Mouse (Mus musculus): Measurements from ENCODE around the gene Gstm1. TPM values are rescaled to one million over a fixed set of nuclear protein-coding genes. Genes with fewer than 3 reads are reported as not detected.

The Gstm1 gene
- polyA plus RNA-seq (2015; fragmentation: Illumina TruSeq; extraction: RNeasy Lipid Tissue Mini Kit (QIAGEN cat#74804); ENCODE audit: insufficient read depth, low replicate concordance): 42.2 TPM

DNA sequence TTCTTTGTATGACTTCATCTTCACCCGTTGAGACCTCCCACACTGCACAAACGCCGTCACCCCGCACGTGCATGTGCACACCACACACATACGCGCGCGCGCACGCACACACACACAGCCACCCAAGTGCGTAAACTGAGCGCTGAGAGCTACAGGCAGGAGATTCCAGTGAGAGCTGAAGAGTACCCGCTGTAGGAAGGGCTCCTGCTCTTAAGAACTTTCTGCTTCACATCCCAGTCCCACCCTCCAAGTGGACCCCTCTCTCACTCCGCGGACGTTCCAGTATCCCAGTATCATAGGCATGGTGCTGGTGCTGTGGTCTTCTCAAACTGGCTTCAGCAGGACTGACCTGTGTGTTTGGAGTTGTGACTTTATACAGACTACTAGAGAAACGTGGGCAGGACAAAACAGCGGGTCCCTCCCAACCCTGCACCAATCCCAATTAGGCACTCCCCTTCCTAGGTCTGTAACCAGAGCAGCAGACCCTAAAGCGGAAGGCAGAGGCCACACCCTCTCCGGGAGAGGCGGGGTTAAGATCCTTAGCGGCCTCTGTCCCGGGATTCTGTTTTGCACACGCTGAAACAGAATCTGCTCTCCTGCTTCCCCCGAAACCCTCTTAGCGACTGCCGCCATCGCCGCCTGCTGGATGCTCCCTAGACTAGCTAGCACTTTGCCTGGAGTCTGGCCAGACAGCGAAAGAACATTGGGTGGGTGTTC is at the start of gene Gstm1:
Gene Gstm1 (minus strand): TSS at position 501 of the 717 bp plus-strand sequence.

DNA sequence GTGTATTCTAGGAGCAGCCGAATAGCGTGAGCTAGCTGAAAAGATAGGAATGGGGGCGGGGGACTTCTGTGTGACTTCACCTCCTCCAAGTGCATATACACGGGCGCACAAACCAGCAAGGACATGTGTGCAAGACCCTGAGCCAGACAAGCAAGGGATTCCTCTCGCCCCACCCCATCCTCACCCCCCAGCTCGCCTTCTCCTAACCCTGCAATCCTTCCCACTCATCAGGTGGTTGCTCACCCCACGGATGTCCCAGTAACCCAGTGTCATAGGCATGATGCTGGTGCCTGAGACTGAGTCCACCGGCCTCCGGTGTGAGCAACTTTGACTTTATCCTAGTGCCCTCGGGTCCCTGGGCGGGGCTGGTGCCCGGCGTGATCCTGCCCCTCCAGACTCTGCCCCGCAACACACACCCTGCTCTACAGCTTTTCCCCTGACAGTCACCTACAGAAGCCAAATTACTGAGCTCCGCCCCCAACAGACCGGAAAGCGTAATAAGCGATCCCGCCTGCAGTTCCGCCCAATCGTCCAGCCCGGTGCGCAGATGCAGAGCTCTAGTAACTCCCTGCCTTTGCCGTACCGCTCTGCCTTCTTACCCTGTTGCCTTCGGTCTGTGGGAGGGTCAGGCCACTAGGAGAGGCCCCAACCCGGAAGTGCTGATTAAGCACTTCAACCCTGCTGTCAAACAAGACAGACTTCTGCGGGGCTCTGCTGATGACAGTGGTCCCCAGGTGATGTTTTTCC is 26.8 kb upstream of the Gstm1 start, which contains the start of gene Gstm4:
Gene Gstm4 (minus strand): TSS at position 501 of the 747 bp plus-strand sequence.

DNA sequence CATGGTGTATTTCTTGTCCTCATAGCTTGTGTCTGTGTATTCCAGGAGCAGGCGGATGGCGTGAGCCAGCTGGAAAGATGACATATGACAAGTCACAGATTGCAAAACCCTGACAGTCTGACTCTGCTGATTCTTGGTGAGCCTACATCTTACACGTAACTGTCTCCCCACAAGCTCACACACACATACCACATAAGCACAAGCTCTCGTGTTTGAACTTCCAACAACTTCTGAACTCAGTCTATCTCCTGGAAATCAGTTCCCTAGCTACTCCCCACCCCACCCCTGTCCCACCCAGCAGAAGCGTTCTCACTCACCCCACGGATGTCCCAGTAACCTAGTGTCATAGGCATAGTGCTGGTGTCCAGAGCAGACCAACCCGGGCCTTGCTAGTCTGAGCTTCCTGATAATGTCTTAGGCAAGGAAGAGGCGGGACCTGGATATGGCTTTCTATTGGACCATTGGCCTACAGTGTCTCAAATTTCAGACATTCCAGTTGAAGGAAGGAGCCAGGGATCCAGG is 31.7 kb downstream of the Gstm1 start, which contains the start of gene Gstm2:
Gene Gstm2 (minus strand): TSS at position 413 of the 522 bp plus-strand sequence.

DNA sequence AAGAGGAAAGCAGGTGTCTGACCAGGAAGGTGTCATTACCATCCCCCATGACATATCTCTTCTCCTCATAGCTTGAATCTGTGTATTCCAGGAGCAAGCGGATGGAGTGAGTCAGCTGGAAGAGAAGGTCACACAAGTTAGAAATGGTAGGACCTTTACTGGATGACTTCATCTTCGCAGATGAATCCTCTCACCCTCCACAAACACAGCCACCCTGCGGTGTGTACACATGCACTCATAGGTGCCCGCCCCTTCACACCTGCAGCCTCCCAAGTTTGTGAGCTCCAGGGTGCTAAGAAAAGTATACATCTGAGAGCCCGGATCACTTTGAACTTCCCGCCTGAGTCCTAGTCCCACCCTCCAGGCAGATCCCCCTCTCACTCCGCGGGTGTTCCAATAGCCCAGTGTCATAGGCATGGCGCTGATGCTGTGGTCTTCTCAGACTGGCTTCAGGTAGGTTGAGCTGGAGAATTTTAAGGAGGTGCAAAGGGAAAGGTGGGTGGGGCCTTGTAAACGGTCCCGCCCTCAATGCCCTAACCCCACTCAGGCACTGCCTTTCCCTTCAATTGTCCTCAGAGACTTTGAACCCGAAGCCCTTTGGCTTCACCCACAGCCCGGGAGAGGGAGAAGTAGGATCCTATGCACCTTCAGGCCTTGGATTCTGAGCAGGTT is 48.9 kb downstream of the Gstm1 start, which contains the start of gene Gstm3:
Gene Gstm3 (minus strand): TSS at position 560 of the 672 bp plus-strand sequence.

Other genes starting within 250 kb of the Gstm1 start
- gene Eps8l3, start 140.7 kb downstream of the Gstm1 start, polyA plus RNA-seq (2015; fragmentation: Illumina TruSeq; extraction: RNeasy Lipid Tissue Mini Kit (QIAGEN cat#74804); ENCODE audit: insufficient read depth, low replicate concordance): not detected
- 15.1 TPM for gene Gstm5, start 122.2 kb downstream of the Gstm1 start, polyA plus RNA-seq (2015; fragmentation: Illumina TruSeq; extraction: RNeasy Lipid Tissue Mini Kit (QIAGEN cat#74804); ENCODE audit: insufficient read depth, low replicate concordance)
- 1.4 TPM for gene Gstm7, start 86.2 kb downstream of the Gstm1 start, polyA plus RNA-seq (2015; fragmentation: Illumina TruSeq; extraction: RNeasy Lipid Tissue Mini Kit (QIAGEN cat#74804); ENCODE audit: insufficient read depth, low replicate concordance)
- not detected for gene Gstm6, start 74.2 kb downstream of the Gstm1 start, polyA plus RNA-seq (2015; fragmentation: Illumina TruSeq; extraction: RNeasy Lipid Tissue Mini Kit (QIAGEN cat#74804); ENCODE audit: insufficient read depth, low replicate concordance)
- not detected for gene Gstm3, start 48.7 kb downstream of the Gstm1 start, polyA plus RNA-seq (2015; fragmentation: Illumina TruSeq; extraction: RNeasy Lipid Tissue Mini Kit (QIAGEN cat#74804); ENCODE audit: insufficient read depth, low replicate concordance)
- gene Gstm2, start 31.5 kb downstream of the Gstm1 start, polyA plus RNA-seq (2015; fragmentation: Illumina TruSeq; extraction: RNeasy Lipid Tissue Mini Kit (QIAGEN cat#74804); ENCODE audit: insufficient read depth, low replicate concordance): 30.0 TPM
- gene Gstm4, start 26.9 kb upstream of the Gstm1 start, polyA plus RNA-seq (2015; fragmentation: Illumina TruSeq; extraction: RNeasy Lipid Tissue Mini Kit (QIAGEN cat#74804); ENCODE audit: insufficient read depth, low replicate concordance): 9.6 TPM
- 17.9 TPM for gene Ampd2, start 68.7 kb upstream of the Gstm1 start, polyA plus RNA-seq (2015; fragmentation: Illumina TruSeq; extraction: RNeasy Lipid Tissue Mini Kit (QIAGEN cat#74804); ENCODE audit: insufficient read depth, low replicate concordance)
- 0.50 TPM for gene Gnat2, start 74.8 kb upstream of the Gstm1 start, polyA plus RNA-seq (2015; fragmentation: Illumina TruSeq; extraction: RNeasy Lipid Tissue Mini Kit (QIAGEN cat#74804); ENCODE audit: insufficient read depth, low replicate concordance)
- gene Gnai3, start 128.2 kb upstream of the Gstm1 start, polyA plus RNA-seq (2015; fragmentation: Illumina TruSeq; extraction: RNeasy Lipid Tissue Mini Kit (QIAGEN cat#74804); ENCODE audit: insufficient read depth, low replicate concordance): 146 TPM
- 0.10 TPM for gene Gpr61, start 136.9 kb upstream of the Gstm1 start, polyA plus RNA-seq (2015; fragmentation: Illumina TruSeq; extraction: RNeasy Lipid Tissue Mini Kit (QIAGEN cat#74804); ENCODE audit: insufficient read depth, low replicate concordance)
- gene Amigo1, start 168.4 kb upstream of the Gstm1 start, polyA plus RNA-seq (2015; fragmentation: Illumina TruSeq; extraction: RNeasy Lipid Tissue Mini Kit (QIAGEN cat#74804); ENCODE audit: insufficient read depth, low replicate concordance): 4.1 TPM
- 34.1 TPM for gene Cyb561d1, start 183.2 kb upstream of the Gstm1 start, polyA plus RNA-seq (2015; fragmentation: Illumina TruSeq; extraction: RNeasy Lipid Tissue Mini Kit (QIAGEN cat#74804); ENCODE audit: insufficient read depth, low replicate concordance)
- 4.4 TPM for gene Atxn7l2, start 193.0 kb upstream of the Gstm1 start, polyA plus RNA-seq (2015; fragmentation: Illumina TruSeq; extraction: RNeasy Lipid Tissue Mini Kit (QIAGEN cat#74804); ENCODE audit: insufficient read depth, low replicate concordance)
- gene Sypl2, start 208.7 kb upstream of the Gstm1 start, polyA plus RNA-seq (2015; fragmentation: Illumina TruSeq; extraction: RNeasy Lipid Tissue Mini Kit (QIAGEN cat#74804); ENCODE audit: insufficient read depth, low replicate concordance): 0.10 TPM
- gene Psma5, start 239.0 kb upstream of the Gstm1 start, polyA plus RNA-seq (2015; fragmentation: Illumina TruSeq; extraction: RNeasy Lipid Tissue Mini Kit (QIAGEN cat#74804); ENCODE audit: insufficient read depth, low replicate concordance): 133 TPM

All from spleen, adult 10 weeks (tissue).